23 mouse cellular contexts compared by ENCODE assay signal in the genomic region with DNA sequence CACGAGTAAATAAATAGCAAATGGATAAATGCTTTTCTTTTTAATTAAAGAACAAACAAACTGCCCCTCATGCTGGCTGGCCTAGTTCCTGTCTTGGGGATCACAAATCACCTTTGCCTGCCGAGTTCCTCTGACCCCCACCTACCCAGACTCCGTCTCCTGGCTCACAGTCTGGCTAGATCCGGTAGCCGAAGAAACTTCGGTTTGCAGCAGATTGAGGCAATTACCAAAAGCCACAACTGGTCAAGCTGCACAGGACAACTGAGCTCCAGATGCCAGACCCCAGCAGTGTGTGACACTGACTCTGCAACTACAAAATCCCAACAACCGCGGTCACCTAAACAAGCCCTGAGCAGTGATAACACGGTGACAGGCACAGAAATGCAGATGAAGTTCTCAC. TPM values are rescaled to one million over a fixed set of nuclear protein-coding genes. Genes with fewer than 3 reads are reported as not detected.
DNase-seq lines count a peak whose midpoint lies in the region; ATAC-seq and TF ChIP-seq lines count a peak whose summit lies in the region.
"Had no signal": no experiment of that assay in that cellular context is flagged by ENCODE, and none has a peak within 500 bp of the region (broad histone marks: within the 10 kb centered on the region; RNA-seq: fewer than 3 reads in every experiment).

No protein-coding gene starts in this region.

- ATAC-seq in limb, embryonic 11.5 days (ENCODE audit: insufficient number of reproducible peaks, low FRiP score, low TSS enrichment, low read depth) = peak; percentile 22; the same call in 1 of the 2 replicates
- ATAC-seq in intestine, embryonic 15.5 days = no peak
- ATAC-seq: activated CD4-positive, CD25-positive, alpha-beta regulatory T cell, adult 4 months; forebrain, postnatal 0 days had no signal

- no peak overlapping the region for H3K4me2 ChIP-seq in limb, embryonic 11.5 days (ENCODE audit: low read depth, severe bottlenecking)
- no peak overlapping the region for H3K4me2 ChIP-seq in intestine, embryonic 15.5 days (replicated peaks)
- H3K4me2 ChIP-seq: heart, embryonic 11.5 days; midbrain, embryonic 11.5 days had no signal

- H3K36me3 ChIP-seq in heart, embryonic 10.5 days = no peaks in the 10 kb centered on the region
- peaks cover 9% of the 10 kb centered on the region for H3K36me3 ChIP-seq in E14TG2a.4 (ENCODE audit: insufficient read depth, low read length)
- peaks cover 19% of the 10 kb centered on the region for H3K36me3 ChIP-seq in embryonic facial prominence, embryonic 10.5 days (replicated peaks)
- H3K36me3 ChIP-seq in limb, embryonic 11.5 days (ENCODE audit: control insufficient read depth, insufficient read depth, low read length) = no peaks in the 10 kb centered on the region
- H3K36me3 ChIP-seq in intestine, embryonic 15.5 days = no peaks in the 10 kb centered on the region

- peak overlapping the region; percentile 52 for H3K27ac ChIP-seq in heart, embryonic 10.5 days
- H3K27ac ChIP-seq in embryonic facial prominence, embryonic 10.5 days (replicated peaks) = peak overlapping the region; percentile 75
- H3K27ac ChIP-seq in limb, embryonic 11.5 days (replicated peaks; ENCODE audit: low read depth, low read length) = peak overlapping the region; percentile 37
- H3K27ac ChIP-seq in intestine, embryonic 15.5 days = no peak overlapping the region
- H3K27ac ChIP-seq: hindbrain, postnatal 0 days; kidney, postnatal 0 days; liver, embryonic 14.5 days had no signal

- H3K9me3 ChIP-seq in heart, embryonic 10.5 days = no peaks in the 10 kb centered on the region
- no peaks in the 10 kb centered on the region for H3K9me3 ChIP-seq in E14TG2a.4 (ENCODE audit: low read length)
- no peaks in the 10 kb centered on the region for H3K9me3 ChIP-seq in embryonic facial prominence, embryonic 10.5 days
- H3K9me3 ChIP-seq in limb, embryonic 11.5 days (ENCODE audit: control insufficient read depth, low read length) = no peaks in the 10 kb centered on the region
- no peaks in the 10 kb centered on the region for H3K9me3 ChIP-seq in intestine, embryonic 15.5 days

- H3K4me1 ChIP-seq in heart, embryonic 10.5 days = peaks cover 41% of the 10 kb centered on the region
- peaks cover 94% of the 10 kb centered on the region for H3K4me1 ChIP-seq in E14TG2a.4 (replicated peaks; ENCODE audit: low read depth, low read length)
- peaks cover 70% of the 10 kb centered on the region for H3K4me1 ChIP-seq in embryonic facial prominence, embryonic 10.5 days
- peaks cover 29% of the 10 kb centered on the region for H3K4me1 ChIP-seq in limb, embryonic 11.5 days (ENCODE audit: control insufficient read depth, insufficient read depth, low read length)
- H3K4me1 ChIP-seq in intestine, embryonic 15.5 days (replicated peaks) = peaks cover 22% of the 10 kb centered on the region

- H3K4me3 ChIP-seq in heart, embryonic 10.5 days = no peak overlapping the region
- H3K4me3 ChIP-seq in E14TG2a.4 (replicated peaks; ENCODE audit: low read length) = peak overlapping the region; percentile 43
- H3K4me3 ChIP-seq in embryonic facial prominence, embryonic 10.5 days = 0 out of 2 replicates have a peak overlapping the region, but pooled peaks have one; percentile 18
- H3K4me3 ChIP-seq in limb, embryonic 11.5 days (ENCODE audit: low read depth, low read length) = no peak overlapping the region
- H3K4me3 ChIP-seq in intestine, embryonic 15.5 days (replicated peaks) = no peak overlapping the region

- TF ChIP-seq CTCF in E14TG2a.4 (conservative IDR thresholded peaks at IDR 0.05; ENCODE audit: low read length) = no peak

- WGBS in heart, embryonic 10.5 days = 26% methylated on average over 9 of the region's 9 CpGs
- 27% methylated on average over 9 of the region's 9 CpGs for WGBS in embryonic facial prominence, embryonic 10.5 days
- 8% methylated on average over 9 of the region's 9 CpGs for WGBS in limb, embryonic 11.5 days
- 40% methylated on average over 9 of the region's 9 CpGs for WGBS in intestine, embryonic 15.5 days

- H3K9ac ChIP-seq in limb, embryonic 11.5 days (ENCODE audit: low read length) = no peak overlapping the region
- H3K9ac ChIP-seq in intestine, embryonic 15.5 days = no peak overlapping the region
- H3K9ac ChIP-seq: forebrain, postnatal 0 days; liver, embryonic 14.5 days had no signal

- no peaks in the 10 kb centered on the region for H3K27me3 ChIP-seq in heart, embryonic 10.5 days (ENCODE audit: insufficient read depth, poor library complexity, severe bottlenecking)
- no peaks in the 10 kb centered on the region for H3K27me3 ChIP-seq in E14TG2a.4 (ENCODE audit: insufficient read depth, low read length)
- no peaks in the 10 kb centered on the region for H3K27me3 ChIP-seq in embryonic facial prominence, embryonic 10.5 days (replicated peaks; ENCODE audit: low read depth, poor library complexity, severe bottlenecking)
- no peaks in the 10 kb centered on the region for H3K27me3 ChIP-seq in limb, embryonic 11.5 days (ENCODE audit: control insufficient read depth, insufficient read depth, low read length)
- H3K27me3 ChIP-seq in intestine, embryonic 15.5 days (replicated peaks) = no peaks in the 10 kb centered on the region

- DNase-seq in heart, embryonic 10.5 days (ENCODE audit: low spot score) = no peak
- DNase-seq in heart, adult 9 months (ENCODE audit: low spot score in 2 of 2) = no peak
- DNase-seq in embryonic facial prominence, embryonic 10.5 days (ENCODE audit: low spot score) = no peak
- DNase-seq in limb, embryonic 11.5 days (ENCODE audit: low spot score) = peak; percentile 64
- no peak for DNase-seq in layer of hippocampus, adult 11-12 months (ENCODE audit: low spot score)
- DNase-seq in layer of hippocampus, postnatal 36 days = no peak
- DNase-seq: adrenal gland, postnatal 14 days; cerebellum, adult 9-11 months; forebrain, postnatal 0 days; kidney, adult 11 months; left cerebral cortex, postnatal 4 days; lung, postnatal 10 days; thymus, adult 18-20 months; thymus, postnatal 4 days had no signal

RNA-seq across cellular contexts. Expression of a gene that starts 34.8 kb away (rescaled TPM):
- 14.7 and 25.9 TPM in 2 replicates for polyA plus RNA-seq in heart, embryonic 10.5 days (2016; fragmentation: Nextera tagmentation; extraction: Ambion mirVana)
- 34.8 and 37.1 TPM in 2 replicates for polyA plus RNA-seq in embryonic facial prominence, embryonic 10.5 days (2016; fragmentation: Nextera tagmentation; extraction: Ambion mirVana)
- 42.4 and 44.4 TPM in 2 replicates for polyA plus RNA-seq in limb, embryonic 11.5 days (2014; fragmentation: Nextera tagmentation; extraction: Ambion mirVana)
- 15.0 and 16.2 TPM in 2 replicates for polyA plus RNA-seq in intestine, embryonic 15.5 days (2015; fragmentation: Nextera tagmentation; extraction: Ambion mirVana)
- 1 to 10 TPM; 2.9 to 3.6 TPM for total RNA-seq in layer of hippocampus, postnatal 36 days (2021)
- total RNA-seq: MEL had no signal

Comparison
In these comparisons a context has a peak if more than half of its experiments do, and no peak if none do; other contexts are left out.
1. H3K4me3 ChIP-seq: peak in E14TG2a.4 (single experiment) and embryonic facial prominence, embryonic 10.5 days (single experiment); none in heart, embryonic 10.5 days (single experiment), limb, embryonic 11.5 days (single experiment) and intestine, embryonic 15.5 days (single experiment).